Mouse (Mus musculus): ENCODE results near the gene Slc13a4. TPM values are rescaled to one million over a fixed set of nuclear protein-coding genes. Genes with fewer than 3 reads are reported as not detected.

Slc13a4 gene
- polyA plus RNA-seq, 1 experiment, result not detected

DNA sequence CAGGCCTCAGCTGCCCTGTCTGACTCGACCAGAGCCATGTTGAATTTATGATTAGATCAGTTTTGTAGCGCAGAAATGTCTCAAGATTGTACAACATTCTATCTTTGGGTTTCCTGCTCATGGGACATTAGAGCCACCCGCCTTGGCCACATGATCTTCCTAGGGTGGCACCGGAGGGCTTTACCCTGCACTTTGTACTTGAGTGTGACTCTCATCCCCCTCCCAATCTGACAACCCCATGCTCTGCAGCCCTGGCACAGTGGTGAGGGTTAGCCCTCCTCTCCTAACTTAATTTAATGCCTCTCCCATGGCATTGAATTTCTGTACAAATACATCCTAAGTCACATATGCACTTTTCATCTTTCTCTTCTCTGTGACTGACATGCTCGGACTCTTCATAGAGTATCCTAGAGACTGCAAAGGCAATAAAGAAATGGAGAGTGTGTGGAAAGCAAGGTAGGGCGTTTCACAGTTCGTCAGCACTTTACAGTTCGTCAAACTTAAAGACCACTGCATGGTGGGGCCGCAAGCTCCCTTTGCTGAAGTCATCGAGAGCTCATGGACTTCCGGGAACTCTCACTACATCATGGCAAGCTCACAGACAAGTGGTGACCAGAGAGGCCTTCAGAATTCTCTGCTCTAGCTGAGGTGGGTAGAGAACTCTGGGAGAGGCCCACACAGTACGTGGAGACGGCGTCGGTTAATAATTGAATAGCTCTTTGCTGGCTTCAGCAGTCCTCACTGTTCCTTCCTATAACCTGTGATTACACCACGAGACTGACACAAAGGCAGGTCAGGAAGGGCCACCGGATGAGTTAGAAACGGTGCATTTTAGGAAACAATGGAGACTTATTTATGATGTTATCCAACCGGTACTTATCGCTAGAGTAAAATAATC lies 35.8 kb downstream of the Slc13a4 start:
- 58% methylated on average over 20 of the region's 20 CpGs for WGBS
- TF ChIP-seq POLR2A (IDR thresholded peaks at IDR 0.05; ENCODE audit: low read depth, low read length), result no peak
- TF ChIP-seq CTCF (IDR thresholded peaks at IDR 0.05; ENCODE audit: extremely low read depth, insufficient read length, insufficient replicate concordance, low read depth, low read length), result no peak
- no peak overlapping the region for H3K4me3 ChIP-seq (ENCODE audit: low read depth, low read length)

DNA sequence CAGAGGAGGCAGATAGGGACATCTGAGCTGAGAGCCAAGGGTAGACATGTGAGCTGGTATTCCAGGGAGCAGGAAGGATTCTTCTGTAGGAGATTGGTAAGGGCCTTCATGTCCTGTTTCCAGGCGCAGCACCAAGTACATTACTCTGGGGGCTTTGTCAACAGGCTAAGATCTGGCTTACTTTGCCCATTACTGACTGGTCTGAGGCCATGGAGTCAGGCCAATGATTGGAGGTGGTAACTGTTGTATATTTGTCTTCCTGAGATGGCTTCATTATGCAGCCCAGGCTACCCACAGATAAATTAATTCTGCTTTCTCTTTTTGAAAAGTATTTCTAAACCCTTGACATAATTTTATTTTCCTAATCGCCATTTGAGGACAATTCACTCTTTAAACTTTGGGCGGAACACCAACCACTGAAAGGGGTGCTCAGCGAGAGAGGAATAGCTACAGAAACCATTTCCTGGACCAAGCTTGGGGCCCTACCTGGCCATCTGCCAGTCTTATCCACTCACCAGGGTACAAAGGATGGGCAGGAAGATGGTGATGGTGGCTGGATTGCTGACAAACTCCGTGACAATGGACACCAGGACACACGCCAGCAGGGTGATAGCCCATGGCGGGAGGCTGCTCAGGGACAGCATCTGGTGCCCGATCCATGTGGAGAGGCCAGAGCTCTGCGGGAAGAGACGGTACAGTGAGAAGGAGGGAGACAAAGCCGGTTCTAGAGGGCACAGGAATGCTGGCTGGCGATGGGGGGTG lies 36.7 kb downstream of the Slc13a4 start:
- 64% methylated on average over 12 of the region's 12 CpGs for WGBS
- Histone ChIP-seq H3K4me3 (ENCODE audit: low read depth, low read length) (no peak overlapping the region), H3K27ac (ENCODE audit: insufficient read depth, low read depth, low read length) (no peak overlapping the region), H3K27me3 (ENCODE audit: control insufficient read depth, insufficient read depth, low read length) (no peaks in the 10 kb centered on the region), H3K4me1 (ENCODE audit: control insufficient read depth, insufficient read depth, insufficient read length, low read length) (peaks cover 8% of the 10 kb centered on the region), H3K36me3 (ENCODE audit: control insufficient read depth, insufficient read depth, low read length) (no peaks in the 10 kb centered on the region)
- TF ChIP-seq POLR2A (IDR thresholded peaks at IDR 0.05; ENCODE audit: low read depth, low read length) (no peak), CTCF (IDR thresholded peaks at IDR 0.05; ENCODE audit: extremely low read depth, insufficient read length, insufficient replicate concordance, low read depth, low read length) (no peak)

More for the DNA sequence above, 35.8 kb downstream of the Slc13a4 start:
- Histone ChIP-seq H3K27me3 (ENCODE audit: control insufficient read depth, insufficient read depth, low read length) (no peaks in the 10 kb centered on the region), H3K4me1 (ENCODE audit: control insufficient read depth, insufficient read depth, insufficient read length, low read length) (peaks cover 6% of the 10 kb centered on the region), H3K27ac (ENCODE audit: insufficient read depth, low read depth, low read length) (no peak overlapping the region), H3K36me3 (ENCODE audit: control insufficient read depth, insufficient read depth, low read length) (no peaks in the 10 kb centered on the region)

DNA sequence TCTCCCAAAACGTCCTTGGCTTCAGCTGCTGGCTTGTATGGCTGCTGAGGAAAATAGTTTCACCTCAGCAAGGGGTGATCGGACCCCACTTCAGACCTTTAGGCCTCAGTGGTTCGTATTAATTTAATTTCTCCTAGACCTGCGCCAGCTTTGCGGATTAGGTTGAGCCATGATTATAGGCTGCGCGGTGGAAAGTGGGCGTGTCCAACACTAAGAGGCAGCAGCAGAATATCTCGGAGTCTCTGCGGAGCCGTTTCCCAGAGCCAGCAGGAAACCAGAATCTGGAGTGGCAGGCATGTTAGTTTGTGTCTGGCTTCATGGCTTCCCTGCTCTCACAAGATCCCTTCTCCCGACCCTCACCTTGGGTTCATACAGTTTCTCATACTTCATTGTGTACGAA lies 38.3 kb downstream of the Slc13a4 start:
- Histone ChIP-seq H3K27me3 (ENCODE audit: control insufficient read depth, insufficient read depth, low read length) (no peaks in the 10 kb centered on the region), H3K4me1 (ENCODE audit: control insufficient read depth, insufficient read depth, insufficient read length, low read length) (peaks cover 8% of the 10 kb centered on the region), H3K27ac (ENCODE audit: insufficient read depth, low read depth, low read length) (no peak overlapping the region), H3K4me3 (ENCODE audit: low read depth, low read length) (no peak overlapping the region), H3K36me3 (ENCODE audit: control insufficient read depth, insufficient read depth, low read length) (no peaks in the 10 kb centered on the region)
- WGBS, result 84% methylated on average over 13 of the region's 13 CpGs
- TF ChIP-seq POLR2A (IDR thresholded peaks at IDR 0.05; ENCODE audit: low read depth, low read length), result no peak
- no peak for TF ChIP-seq CTCF (IDR thresholded peaks at IDR 0.05; ENCODE audit: extremely low read depth, insufficient read length, insufficient replicate concordance, low read depth, low read length)

DNA sequence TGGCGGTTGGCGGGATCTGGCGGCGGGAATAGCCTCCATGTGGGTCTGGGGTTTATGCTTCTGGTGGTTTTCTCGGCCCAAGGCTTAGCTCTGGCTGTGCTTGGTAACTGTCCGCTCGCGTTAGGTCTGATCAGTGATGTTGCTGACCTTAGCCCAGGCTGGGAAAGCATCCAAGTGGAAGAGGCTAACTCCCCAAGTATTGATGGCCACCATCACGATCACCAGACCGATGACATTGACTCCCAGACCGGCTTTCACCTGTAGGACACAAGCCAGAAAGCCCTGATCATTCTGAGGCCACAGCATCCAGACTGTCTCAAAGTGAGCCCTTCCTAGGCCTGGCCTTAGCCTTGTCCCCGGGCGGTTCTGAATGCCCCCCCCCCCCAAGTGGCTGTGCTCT lies 39.2 kb downstream of the Slc13a4 start:
- no peak for TF ChIP-seq CTCF (IDR thresholded peaks at IDR 0.05; ENCODE audit: extremely low read depth, insufficient read length, insufficient replicate concordance, low read depth, low read length)
- no peak for TF ChIP-seq POLR2A (IDR thresholded peaks at IDR 0.05; ENCODE audit: low read depth, low read length)
- no peaks in the 10 kb centered on the region for H3K27me3 ChIP-seq (ENCODE audit: control insufficient read depth, insufficient read depth, low read length)
- WGBS, result 97% methylated on average over 13 of the region's 13 CpGs
- no peak overlapping the region for H3K4me3 ChIP-seq (ENCODE audit: low read depth, low read length)
- peaks cover 8% of the 10 kb centered on the region for H3K4me1 ChIP-seq (ENCODE audit: control insufficient read depth, insufficient read depth, insufficient read length, low read length)
- H3K27ac ChIP-seq (ENCODE audit: insufficient read depth, low read depth, low read length), result no peak overlapping the region
- H3K36me3 ChIP-seq (ENCODE audit: control insufficient read depth, insufficient read depth, low read length), result peaks cover 1% of the 10 kb centered on the region; the same call in 1 of the 2 replicates

DNA sequence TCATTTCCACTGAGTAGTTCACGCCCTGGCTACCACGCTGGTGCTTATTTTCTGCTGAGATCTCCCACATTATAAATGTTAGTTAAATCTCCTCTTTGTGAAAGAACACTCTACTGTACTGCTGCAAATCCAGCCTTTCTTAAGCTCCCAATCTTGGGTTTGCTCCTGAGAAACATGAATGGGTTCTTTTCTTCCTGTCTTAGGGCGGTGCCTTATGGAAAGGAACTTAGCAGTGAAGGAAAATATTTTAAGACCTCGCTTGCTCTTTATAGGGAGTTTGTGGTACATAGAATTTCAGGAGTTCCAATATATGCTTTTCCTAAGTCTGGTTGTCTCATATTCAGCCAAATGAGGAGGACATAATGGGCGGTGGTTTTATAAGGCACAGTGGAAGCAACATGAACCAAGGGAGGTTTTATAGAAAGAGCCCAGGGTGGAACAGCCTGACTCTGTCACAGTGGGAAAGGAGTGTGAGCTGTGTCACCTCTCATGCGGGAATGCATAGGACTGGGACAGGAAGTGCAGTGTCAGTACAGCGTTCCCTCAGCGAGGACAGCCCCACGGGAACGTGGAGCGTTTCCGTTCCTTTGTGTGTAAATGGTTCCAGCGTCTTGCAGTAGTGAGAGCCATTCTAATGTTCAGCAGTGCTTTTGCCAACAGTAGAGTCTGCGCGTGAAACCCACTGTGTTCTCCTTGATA lies 42.2 kb downstream of the Slc13a4 start:
- Histone ChIP-seq H3K36me3 (ENCODE audit: control insufficient read depth, insufficient read depth, low read length) (peaks cover 10% of the 10 kb centered on the region), H3K4me1 (ENCODE audit: control insufficient read depth, insufficient read depth, insufficient read length, low read length) (peaks cover 1% of the 10 kb centered on the region; the same call in 1 of the 2 replicates), H3K27ac (ENCODE audit: insufficient read depth, low read depth, low read length) (no peak overlapping the region), H3K27me3 (ENCODE audit: control insufficient read depth, insufficient read depth, low read length) (no peaks in the 10 kb centered on the region), H3K4me3 (ENCODE audit: low read depth, low read length) (no peak overlapping the region)
- TF ChIP-seq POLR2A (IDR thresholded peaks at IDR 0.05; ENCODE audit: low read depth, low read length) (no peak), CTCF (IDR thresholded peaks at IDR 0.05; ENCODE audit: extremely low read depth, insufficient read length, insufficient replicate concordance, low read depth, low read length) (no peak)
- 86% methylated on average over 15 of the region's 15 CpGs for WGBS

DNA sequence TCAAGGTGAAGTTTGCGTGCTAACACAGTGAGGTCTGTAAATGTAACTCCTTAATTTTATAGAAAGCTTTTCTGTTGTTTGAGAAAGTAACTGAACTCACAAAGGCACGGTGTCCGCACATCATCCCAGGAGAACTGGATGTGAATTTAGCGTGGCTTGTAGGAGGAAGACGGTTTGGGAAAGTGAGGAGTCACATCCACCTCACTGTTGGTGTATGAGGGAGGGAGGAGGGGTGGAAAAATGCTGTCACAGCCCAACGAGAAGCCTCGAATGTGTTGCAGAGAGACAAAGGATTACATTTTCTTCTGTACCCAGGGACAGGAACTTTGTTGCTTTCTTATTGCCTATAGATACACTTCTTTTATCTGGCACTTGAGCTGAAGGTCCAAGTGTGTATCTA lies 47.4 kb downstream of the Slc13a4 start:
- WGBS, result 79% methylated on average over 7 of the region's 7 CpGs
- peaks cover 15% of the 10 kb centered on the region for H3K36me3 ChIP-seq (ENCODE audit: control insufficient read depth, insufficient read depth, low read length)
- H3K4me1 ChIP-seq (ENCODE audit: control insufficient read depth, insufficient read depth, insufficient read length, low read length), result peaks cover 2% of the 10 kb centered on the region
- H3K27me3 ChIP-seq (ENCODE audit: control insufficient read depth, insufficient read depth, low read length), result no peaks in the 10 kb centered on the region
- H3K4me3 ChIP-seq (ENCODE audit: low read depth, low read length), result no peak overlapping the region
- TF ChIP-seq POLR2A (IDR thresholded peaks at IDR 0.05; ENCODE audit: low read depth, low read length), result no peak
- TF ChIP-seq CTCF (IDR thresholded peaks at IDR 0.05; ENCODE audit: extremely low read depth, insufficient read length, insufficient replicate concordance, low read depth, low read length), result no peak
- no peak overlapping the region for H3K27ac ChIP-seq (ENCODE audit: insufficient read depth, low read depth, low read length)

All from small intestine, adult 2 months (tissue).